Mouse (Mus musculus): ENCODE results near the gene Gad1. TPM values are rescaled to one million over a fixed set of nuclear protein-coding genes. Genes with fewer than 3 reads are reported as not detected.

The Gad1 gene
- total RNA-seq, 2 experiments from 2014 or later, result 0.43 to 0.80 TPM

- intact Hi-C loops (cut with DNase I), result no loop called here
- DNase-seq, result peak in 1 of 2 experiments; percentile 14
These were observed 67.4 kb downstream of the Gad1 start for GRCm38 (mm10) chr2:70620225-70620624.

- DNase-seq, result no peak
- intact Hi-C loops (cut with DNase I), result no loop called here
These were observed 69.4 kb downstream of the Gad1 start for GRCm38 (mm10) chr2:70622244-70622643.

- intact Hi-C loops (cut with DNase I), result no loop called here
- DNase-seq, result no peak
These were observed 72.9 kb downstream of the Gad1 start for GRCm38 (mm10) chr2:70625761-70626160.

- intact Hi-C loops (cut with DNase I), result no loop called here
- no peak for DNase-seq
These were observed 75.5 kb downstream of the Gad1 start for GRCm38 (mm10) chr2:70628397-70628796.

- intact Hi-C loops (cut with DNase I), result no loop called here
- no peak for DNase-seq
These were observed 76.5 kb downstream of the Gad1 start for GRCm38 (mm10) chr2:70629339-70629761.

- DNase-seq, result no peak
- intact Hi-C loops (cut with DNase I), result no loop called here
These were observed 77.0 kb downstream of the Gad1 start for GRCm38 (mm10) chr2:70629921-70630320.

GRCm38 (mm10) chr2:70631321-70631720 is 78.4 kb downstream of the Gad1 start:
- intact Hi-C loops (cut with DNase I), result no loop called here
- no peak for DNase-seq

- DNase-seq, result no peak
- intact Hi-C loops (cut with DNase I), result no loop called here
These were observed 79.5 kb downstream of the Gad1 start for GRCm38 (mm10) chr2:70632412-70632811.

- intact Hi-C loops (cut with DNase I), result no loop called here
- no peak for DNase-seq
These were observed 81.3 kb downstream of the Gad1 start for GRCm38 (mm10) chr2:70634028-70634690.

GRCm38 (mm10) chr2:70640968-70641367 is 88.1 kb downstream of the Gad1 start:
- intact Hi-C loops (cut with DNase I), result no loop called here

GRCm38 (mm10) chr2:70642971-70643565 is 90.2 kb downstream of the Gad1 start:
- no peak for DNase-seq
- intact Hi-C loops (cut with DNase I), result no loop called here

More at GRCm38 (mm10) chr2:70640968-70641367, 88.1 kb downstream of the Gad1 start:
- DNase-seq, result no peak

GRCm38 (mm10) chr2:70645266-70645780 is 92.5 kb downstream of the Gad1 start:
- DNase-seq, result no peak
- intact Hi-C loops (cut with DNase I), result no loop called here

- DNase-seq, result no peak
- intact Hi-C loops (cut with DNase I), result no loop called here
These were observed 94.8 kb downstream of the Gad1 start for GRCm38 (mm10) chr2:70647681-70648080.

- intact Hi-C loops (cut with DNase I), result no loop called here
These were observed 95.4 kb downstream of the Gad1 start for GRCm38 (mm10) chr2:70648271-70648670.

GRCm38 (mm10) chr2:70649471-70649870 is 96.6 kb downstream of the Gad1 start:
- no peak for DNase-seq
- intact Hi-C loops (cut with DNase I), result no loop called here

More at GRCm38 (mm10) chr2:70648271-70648670, 95.4 kb downstream of the Gad1 start:
- DNase-seq, result no peak

Other genes with a start within 250 kb of the Gad1 start
- under 1 TPM in 1 of 2 experiments, not detected in 1; 0.14 TPM for gene Sp5, start 78.1 kb upstream of the Gad1 start, total RNA-seq (2021)
- gene Erich2, start 44.3 kb upstream of the Gad1 start, total RNA-seq (2021), result not detected
- gene Gorasp2, start 108.5 kb downstream of the Gad1 start, total RNA-seq (2021), result 10 to 100 TPM; 61.5 to 62.8 TPM
- not detected for gene Gm26558, start 109.0 kb downstream of the Gad1 start, total RNA-seq (2021)